Mouse (Mus musculus): Measurements from ENCODE around the gene Frrs1l.

Frrs1l gene

DNA sequence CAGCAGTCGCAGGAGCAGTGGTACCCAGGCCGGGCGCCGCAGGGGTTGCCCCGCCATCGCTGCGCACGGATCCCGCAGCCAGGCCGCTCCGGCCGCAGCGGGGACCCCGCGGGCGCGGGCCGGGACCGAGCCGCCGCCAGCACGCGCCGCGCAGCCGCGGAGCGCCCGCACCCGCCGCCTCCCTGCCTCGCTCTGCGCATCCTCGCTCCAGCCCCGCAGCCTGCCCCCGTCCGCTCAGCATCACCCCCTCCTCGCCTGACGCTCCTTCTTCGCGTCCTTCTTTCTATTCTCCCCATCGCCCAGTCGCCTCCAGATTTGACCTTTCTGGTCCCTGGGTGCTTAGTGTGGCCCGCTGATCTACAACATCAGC, at the start of gene Frrs1l:
Frrs1l (minus strand) TSS at position 177 of the 370 bp plus-strand sequence.
- DNase-seq, result no peak

DNA sequence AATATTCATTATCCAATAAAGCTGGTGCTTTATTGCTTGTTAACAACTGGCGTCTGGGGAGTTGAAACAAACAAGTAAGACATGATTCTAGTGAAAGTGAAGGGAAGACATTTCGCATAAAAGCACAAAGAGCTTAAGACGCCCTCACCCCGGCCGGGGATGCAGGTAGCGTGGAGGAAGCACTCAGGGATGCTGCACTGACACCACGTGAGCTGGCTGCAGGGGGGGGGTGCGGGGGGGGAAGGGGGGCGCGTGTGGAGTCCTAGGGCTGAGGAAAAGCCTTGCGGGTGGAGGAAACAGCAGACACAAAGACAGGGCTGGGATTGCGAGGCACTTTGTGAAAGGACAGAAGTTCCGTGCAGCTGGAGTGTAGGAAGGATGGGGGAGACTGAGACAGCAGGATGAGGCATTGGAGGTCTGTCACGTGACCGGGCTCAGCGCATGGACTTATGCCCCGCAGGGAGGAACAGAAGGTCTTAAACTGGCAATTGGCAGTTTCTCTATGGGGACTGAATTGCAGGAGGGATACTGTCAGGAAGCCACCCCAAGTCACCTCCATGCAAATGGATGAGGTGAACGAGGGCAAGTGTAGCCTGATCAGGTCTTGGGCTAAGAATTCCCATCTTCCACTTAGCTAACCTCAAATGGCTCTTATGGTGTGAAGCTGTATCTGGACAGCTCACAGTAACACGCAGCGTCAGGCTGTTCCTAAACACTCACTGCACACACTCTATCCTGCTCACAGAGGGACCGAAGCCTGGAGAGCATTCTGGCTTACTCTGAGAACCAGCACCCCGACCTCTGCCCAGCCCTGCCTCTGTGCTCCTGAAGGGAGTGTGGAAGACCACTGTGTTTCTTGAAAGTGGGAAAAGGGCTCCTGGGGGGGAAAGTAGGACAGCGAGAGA, 49.2 kb upstream of the Frrs1l start:
- no peak for DNase-seq

DNA sequence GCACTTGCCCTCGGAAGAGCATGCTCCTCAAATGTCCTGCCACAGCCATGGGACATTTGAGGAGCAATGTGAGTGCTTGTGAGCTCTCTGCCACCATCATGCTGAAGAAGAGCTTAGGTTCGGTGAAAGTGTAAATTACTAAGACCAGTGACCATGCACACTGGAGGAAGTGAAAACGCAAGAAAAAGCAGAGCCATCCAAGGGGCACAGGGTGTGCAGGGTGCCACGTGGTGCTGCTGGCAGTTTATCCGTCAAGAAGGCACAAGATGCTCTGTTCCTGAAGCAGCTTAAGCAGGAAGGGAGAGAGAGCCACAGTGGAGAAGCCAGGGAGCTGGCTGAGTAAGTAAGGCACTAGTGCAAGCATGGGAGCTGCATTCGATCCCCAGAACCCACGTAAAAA, 47.4 kb upstream of the Frrs1l start:
- DNase-seq, result no peak

DNA sequence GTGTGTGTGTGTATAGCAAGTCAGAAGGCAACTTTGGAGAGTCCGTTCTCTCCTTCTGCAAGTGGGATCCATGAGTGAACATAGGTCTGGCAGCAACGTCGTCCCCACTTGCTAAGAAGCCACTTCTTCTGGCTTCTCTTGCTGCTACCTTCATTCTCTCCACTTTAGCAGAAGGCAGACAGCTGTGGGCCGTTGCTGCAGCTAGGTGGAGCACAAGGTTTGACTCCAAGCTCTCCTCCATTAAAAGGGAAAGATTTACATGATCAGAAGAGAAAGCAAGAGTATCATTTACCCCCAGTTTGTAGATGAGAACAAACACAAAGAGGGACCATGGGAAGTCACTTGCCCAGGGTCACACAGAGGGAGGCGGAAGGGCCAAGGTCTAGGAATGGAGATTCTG, 44.0 kb upstream of the Frrs1l start:
- no peak for DNase-seq

DNA sequence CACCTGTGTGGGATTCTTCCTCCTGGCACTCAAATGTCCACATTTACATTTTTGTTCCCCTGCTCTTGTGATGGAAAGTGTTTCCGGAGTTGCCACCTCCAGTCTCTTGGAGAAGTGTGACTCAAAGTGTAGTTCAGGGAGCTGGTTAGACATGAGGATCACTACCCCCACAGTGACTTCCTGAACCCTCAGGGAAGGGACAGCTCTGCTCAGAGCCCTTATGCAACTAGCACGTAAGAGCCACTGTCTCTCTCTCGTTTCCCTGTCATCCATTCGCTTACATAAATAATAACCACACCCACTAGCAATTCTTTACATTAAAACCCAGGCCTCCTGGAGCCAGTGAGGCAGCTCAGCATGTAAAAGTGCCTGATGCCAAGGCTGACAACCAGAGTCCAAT, 41.2 kb upstream of the Frrs1l start:
- DNase-seq, result no peak

DNA sequence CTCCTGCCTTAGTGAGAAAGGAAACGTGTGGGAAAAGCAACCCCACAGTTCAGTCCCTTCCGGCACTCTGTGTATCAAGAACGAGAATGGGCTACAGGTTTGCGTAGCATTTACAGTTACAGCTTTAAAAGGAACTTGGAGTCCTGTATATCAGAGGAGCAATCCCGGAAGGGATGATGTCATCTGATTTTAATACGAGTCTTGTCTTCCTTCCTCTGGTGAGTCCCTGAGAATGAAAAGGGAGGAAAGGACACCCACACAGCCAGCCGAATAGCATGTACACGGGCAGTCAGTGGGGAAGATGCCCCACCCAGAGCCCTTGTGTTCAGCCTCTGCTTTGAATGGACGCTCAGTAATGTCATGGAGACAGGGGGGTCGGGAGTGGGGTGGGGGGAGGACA, 37.8 kb upstream of the Frrs1l start:
- no peak for DNase-seq

DNA sequence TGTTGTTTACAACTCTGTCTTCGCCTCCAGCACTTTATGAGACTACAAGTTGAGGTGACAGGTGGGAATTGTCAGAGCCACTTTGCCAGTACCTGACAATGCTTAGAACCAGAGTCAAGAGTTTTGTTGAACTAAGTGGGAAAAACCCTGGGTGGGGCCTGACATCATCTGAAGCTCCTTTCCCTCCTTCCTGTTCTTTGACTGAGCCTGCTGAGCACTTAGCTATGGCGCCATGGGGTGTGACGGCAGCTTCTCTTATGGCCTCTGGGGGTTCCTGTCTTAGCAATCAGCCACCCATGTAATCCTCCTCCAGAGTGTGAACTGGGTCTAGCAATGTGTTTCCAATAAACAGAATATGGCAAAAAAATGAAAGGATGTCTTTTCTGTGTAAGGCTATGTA, 33.3 kb upstream of the Frrs1l start:
- no peak for DNase-seq

DNA sequence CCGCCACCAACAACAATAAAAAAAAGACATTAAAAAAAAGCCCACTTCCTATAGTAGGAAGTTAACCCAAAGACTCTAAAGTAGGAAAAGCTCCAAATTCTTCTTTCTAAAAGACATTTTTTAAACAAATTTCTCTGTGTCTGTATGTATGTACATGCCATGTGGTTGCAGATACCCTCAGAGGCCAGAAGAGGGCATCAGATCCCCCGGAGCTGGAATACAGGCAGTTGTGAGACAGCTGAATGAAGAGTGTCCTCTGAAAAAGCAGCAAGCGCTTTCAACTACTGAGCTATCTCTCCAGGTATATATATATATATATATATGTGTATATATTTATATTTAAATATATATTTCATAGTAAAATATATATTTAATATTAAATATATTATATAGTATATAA, 31.1 kb upstream of the Frrs1l start:
- no peak for DNase-seq

DNA sequence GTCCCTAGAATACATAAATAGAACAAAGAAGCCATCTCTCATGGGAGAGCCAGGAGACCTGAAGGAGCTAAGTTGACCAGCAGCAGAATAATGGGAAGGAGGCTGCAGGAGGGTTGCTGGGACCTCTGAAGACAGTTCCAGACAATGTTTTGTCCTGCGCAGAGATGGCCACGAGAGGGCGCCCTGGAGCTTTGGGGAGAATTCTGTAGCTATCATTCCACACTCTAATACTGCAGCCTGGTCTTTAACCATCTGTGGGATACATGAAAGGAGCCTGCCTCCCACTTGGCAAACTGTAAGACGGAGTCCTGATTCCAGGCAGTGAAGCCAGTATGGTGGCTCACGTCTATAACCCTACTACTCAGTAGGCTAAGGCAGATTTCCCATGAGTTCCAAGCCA, 27.0 kb upstream of the Frrs1l start:
- peak; percentile 71 for DNase-seq

DNA sequence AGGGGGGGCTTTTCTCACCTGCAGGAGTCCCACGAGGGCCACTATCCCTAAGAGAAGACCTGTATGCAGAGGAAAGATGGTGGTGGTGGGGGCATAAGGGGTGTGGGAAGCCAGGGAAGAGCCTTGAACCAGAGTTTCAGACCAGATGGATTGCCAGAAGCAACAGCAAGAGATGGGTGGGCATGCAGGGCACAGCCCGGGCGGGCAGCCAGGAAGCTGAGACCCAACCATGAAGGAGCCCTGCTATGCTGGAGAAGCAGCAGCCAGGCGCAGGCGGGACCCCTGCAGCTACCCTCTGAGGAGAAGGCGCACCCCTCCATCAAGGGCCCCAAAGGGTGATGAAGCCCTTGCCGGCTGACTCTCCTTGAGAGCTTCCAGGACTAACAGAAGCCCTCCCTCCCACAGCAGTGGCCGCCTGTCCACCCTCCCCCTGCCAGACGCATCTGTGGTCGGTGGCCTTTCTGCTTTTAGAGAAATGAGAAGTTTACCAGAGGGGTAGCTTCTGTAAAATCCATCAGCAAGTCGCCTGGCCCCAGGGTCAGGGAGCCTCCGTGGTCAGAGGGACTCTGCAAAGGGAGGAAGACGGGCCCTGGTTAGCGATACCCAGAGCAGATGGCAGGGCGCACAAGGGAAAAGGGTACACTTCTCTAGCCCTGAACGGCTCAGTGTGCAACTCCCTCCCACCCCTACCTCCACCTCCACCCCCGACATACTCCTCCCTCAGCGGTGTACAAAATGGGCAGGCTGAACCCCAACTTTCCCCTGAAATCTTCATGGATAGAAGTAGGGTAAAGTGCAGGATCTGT, 26.4 kb upstream of the Frrs1l start:
- no peak for DNase-seq

DNA sequence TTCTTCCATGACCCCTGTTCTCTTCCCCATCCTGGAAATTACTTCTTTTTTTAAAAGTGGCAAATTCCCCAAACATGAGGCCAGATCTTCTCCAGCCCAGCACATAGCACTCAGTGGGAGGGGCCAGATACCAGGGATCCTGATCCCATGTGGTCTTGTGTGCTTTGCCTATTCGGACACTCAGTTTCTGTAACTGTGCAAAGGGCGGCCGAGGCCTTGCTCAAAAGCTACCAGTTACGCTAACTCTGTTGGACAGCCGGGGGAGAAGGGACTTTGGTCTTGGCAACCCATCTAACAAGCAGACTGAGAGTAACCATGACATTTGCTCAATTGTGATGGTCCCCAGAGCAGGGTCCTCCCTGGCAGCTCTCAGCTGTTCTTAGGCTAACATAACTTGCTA, 24.8 kb upstream of the Frrs1l start:
- no peak for DNase-seq

DNA sequence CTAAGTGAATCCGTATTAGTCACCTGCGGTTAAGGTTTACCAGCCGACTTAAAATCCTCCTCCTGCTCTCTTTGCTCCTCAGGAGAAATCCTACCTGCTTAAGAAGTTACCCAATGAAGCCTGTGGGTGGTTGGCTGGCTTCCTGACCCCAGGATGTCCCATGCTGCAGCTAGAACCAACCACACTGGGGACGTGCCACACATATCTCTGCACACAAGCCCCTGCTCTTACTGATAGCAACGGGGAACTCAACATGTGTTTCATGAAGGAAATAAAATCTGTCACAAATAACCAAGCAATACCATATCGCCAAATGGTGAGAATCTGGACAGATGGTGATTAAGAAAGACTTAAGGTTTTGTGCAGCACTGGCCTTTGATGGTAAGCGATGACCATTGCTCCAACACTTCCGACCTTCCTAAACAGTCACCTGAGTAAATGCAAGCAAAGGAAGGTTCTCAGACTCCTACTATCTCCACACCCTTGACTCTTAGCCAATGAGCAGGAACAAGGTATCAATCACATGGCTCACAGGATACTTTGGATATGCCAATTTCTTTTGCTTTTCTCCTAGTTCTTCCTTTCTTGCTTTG, 21.4 kb upstream of the Frrs1l start:
- DNase-seq, result no peak

DNA sequence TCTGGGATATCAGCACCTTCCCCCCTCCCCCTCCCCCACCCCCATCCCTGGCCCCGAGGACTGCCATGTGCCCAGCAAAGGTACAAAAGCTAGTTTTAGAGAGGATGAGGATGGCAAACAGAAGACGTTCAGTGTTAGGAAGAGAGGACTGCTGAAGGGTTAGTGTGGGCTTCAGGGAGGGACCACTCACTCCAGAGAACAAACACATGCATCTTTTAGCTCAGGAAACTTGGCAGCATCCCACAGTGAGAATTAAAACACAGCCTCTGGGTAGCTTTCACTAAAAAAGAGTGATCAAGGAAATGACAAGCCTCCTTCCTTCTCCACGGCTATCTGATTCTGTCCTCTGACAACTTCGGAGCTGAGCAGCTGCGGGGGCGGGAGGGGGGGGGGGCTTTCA, 20.7 kb upstream of the Frrs1l start:
- no peak for DNase-seq

DNA sequence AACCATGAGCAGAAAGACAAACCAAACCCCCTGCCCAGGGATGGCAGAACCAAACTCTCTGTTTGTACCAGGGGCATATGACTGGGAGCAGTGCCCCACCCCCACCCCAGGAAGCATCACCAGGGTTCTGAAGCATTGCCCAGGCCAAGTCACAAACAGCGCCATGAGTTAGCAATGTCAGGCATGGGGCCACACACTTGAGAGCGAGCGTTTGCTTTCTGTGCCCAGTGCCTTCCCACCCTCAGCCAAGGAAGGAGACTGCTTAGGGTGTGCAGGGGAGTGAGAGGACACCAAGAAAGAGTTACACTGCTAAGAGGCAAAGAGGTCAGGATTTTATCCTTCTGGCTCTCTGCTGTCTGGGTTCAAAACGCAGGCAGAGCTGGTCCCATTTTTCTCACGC, 20.2 kb upstream of the Frrs1l start:
- DNase-seq, result no peak

DNA sequence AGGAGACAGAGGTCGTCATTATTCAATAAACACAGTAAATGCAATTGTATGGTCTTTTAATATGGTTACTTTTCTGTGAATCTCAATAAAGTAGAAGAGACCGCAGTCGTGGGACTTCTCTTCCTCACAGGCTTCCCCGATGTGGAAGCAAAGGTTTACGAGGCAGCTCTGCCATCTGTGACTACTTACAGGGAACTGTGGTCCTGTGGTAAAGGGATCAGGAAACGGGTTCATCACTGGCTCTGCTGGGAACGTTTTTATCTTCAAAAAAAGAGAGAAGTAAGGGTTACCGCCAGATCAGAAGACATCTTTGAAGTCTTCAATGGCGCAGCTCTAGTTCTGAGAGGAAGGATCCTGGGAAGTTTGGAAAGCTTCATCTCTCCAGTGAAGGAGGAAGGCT, 17.5 kb upstream of the Frrs1l start:
- DNase-seq, result no peak

DNA sequence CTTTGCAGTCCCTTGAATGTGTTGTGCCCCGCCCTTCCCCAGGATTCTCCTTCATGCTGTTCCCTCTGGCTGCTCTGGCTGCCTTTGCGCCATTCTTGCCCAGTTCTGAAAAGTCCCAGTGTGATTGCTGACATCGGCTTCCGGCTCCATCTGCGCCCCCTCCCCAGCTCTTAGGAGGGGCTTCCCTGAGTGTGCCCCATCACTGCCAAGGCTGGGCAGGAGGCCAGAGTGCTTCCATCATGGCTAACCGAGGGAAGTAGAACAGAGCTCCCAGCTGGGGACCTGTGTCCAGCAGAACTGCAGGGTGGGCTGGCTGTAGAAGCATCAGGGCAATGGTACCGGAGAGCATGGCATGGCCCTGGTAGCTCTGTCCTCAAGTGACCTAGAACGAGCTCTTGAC, 14.8 kb upstream of the Frrs1l start:
- DNase-seq, result no peak

DNA sequence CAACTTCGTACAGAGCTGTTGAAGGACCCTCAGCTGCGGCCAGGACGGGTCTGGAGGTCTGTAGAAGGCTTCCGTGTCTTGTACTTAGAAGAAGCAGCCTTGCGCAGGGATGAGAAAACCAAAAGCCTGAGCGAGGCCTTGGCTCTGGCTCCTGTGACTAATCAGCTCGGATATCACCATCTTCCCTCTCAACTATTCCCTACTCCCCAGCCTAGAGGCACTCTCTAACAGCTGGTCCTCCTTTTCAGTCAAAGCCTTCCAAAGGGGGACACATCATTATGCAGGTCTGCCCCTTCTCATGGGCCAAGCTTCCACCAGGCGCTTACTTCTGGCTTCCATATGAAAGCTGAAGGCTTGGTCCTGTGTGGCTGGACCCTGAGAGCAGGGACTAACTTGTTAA, 13.7 kb upstream of the Frrs1l start:
- no peak for DNase-seq

DNA sequence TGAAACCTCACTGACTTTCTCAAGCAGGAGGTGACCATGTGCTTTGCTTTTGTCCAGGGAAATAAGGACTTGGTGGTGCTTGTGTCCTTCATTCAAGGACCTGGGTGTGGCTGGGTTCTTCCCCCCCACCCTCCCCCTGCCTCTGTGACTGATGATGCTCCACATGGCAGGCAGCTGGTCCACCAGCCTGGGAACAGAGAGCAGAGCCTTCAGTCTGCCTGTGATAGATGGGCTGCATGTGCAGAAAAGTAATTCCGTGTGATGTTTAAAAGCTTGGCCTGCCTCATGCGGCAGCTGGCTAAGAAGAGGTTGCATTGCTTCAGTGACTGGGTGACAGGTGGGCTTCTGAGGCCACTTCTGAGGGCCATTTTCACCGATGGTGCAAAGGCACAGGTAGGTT, 12.6 kb upstream of the Frrs1l start:
- DNase-seq, result no peak

DNA sequence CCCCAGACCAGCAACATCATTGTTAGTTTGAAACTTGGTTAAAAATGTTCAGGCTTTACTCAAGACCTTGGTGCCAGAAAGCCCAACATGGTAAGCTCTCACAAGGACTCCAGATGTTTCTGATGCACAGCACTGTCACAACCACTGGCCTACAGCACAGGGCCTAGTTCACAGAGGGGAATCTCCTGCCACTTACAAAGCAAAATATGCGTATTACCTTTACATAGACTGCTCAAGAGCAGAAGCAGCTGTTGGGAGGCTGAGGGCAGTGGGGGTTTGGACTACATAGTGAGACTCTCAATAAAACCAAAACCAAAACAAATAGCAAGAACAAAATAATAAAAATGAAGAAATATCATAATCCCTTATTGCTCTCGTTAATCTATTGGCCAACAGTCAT, 11.2 kb upstream of the Frrs1l start:
- DNase-seq, result no peak

DNA sequence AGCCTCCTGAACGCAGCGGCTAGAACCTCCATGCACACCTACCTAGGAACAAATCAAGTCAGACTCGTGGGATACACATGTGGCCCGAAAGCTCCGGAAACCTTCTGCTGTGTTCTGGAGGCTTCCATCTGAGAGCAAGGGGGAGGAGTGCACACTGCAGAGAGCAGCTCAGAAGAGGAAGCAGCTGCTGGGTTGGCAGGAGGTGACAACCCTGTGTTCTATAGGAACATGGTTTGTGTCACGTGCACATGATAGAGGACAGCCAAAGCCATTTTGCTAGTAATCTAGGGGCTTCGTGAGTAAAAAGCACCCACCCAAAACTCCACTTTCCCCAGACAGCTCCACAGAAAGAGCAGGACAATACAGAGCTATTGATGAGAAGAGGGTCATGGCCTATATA, 3.1 kb upstream of the Frrs1l start:
- DNase-seq, result no peak

DNA sequence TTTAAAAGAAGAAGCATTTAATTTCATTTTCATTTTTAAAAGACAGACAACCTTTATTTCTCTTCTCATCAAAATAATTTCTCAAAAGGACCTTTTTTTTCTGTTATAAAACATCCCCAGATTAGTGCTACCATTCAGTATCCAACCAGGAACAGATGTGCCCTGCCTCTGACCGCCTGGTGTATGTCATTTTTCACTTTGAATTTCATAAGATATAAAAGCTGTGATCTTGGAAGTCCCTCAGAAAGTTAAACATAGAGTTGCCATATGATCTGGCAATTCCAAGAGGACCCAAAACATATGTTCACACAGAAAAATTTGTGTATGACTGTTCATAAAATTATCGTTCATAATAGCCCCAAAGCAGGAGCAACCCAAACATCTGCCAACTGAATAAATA, 1.8 kb upstream of the Frrs1l start:
- no peak for DNase-seq

DNA sequence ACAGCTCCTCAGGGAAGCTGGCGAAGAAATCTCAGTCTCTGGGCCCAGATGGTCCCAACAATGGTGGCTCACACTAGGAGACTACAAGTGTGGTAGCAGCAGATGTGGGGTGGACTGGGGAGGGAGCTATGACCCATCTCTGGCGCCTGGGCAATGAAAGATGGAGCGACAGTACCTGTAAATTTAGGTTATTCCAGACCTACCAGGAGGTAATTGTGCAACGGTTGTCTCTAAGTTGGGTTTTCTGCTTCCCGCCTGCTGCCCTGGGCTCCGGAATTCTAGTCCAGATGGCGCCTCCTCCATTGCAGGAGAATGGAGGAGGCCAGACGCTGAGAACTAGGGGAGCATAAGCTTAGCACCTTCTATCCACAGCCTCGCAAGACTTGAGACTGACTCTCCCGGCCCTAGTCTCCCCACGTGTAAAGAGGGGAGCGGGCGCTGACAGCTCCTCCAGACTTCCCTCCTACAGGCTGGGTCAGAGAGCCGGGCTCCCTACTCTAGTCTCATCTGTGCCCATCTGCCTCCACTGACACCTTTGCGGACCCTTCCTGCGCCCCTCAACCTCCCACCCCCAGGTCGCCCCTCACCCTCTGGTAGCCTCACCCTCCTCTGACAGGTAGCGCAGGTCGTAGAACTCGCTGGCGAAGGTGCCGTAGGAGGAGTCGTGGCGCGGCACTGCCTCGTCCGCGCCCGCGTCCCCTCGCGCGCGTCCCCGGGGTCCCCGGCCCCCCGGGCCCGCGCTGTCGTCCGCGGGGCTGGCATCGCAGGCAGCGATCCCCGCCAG, 568 bp downstream of the Frrs1l start:
- no peak for DNase-seq

DNA sequence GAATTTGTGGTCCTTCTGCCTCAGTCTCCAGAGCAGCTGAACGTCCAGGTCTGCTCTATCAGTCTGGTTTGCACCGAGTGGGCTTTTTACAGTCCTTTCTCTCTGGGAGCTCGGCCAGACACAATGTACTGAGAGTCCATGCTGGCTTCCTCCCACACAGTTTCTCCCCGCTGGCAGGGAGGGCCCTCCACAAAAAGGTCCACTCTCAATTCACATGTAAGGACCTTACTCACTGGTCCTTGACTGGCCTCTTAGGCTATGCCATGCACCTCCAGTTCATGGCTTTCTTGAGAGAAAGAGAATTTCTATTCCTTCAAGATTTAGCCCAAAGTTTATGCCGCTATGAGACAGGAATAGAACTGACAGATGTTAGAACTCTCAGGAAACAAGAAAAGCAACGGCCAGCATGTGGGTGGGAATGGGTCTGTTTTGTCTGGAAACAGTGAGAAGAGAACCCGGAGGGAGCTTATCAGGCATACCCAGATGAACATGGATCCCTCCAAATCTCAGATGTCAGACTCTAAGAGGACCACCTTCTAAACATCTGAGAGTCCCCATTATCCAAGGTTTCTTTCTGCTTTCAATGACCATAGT, 24.5 kb downstream of the Frrs1l start:
- no peak for DNase-seq

Data from kidney, adult 18-20 months (tissue).